Mouse (Mus musculus) kidney, embryonic 14.5 days (tissue): ENCODE data around the gene Foxp4. TPM values are rescaled to one million over a fixed set of nuclear protein-coding genes. Genes with fewer than 3 reads are reported as not detected.
A peak's percentile ranks its signal among the peaks of the same experiment; 100 is the strongest.

Experiments
- ATAC-seq: fragments of 200-750 bp; cut with Nextera tagmentation; 2 replicates; pipeline ENCODE4 v1.8.0; 2017; ENCODE audit warnings: moderate number of reproducible peaks, mild to moderate bottlenecking, moderate TSS enrichment, moderate library complexity; ENCODE audit not compliant: low FRiP score, low TSS enrichment
- H3K27ac ChIP-seq: fragments of 300-500 bp; sonication (generic); 2 replicates; pipeline ENCODE4 v1.5.1; 2014; ENCODE audit warnings: low read depth, mild to moderate bottlenecking, low read length, moderate library complexity, mixed read lengths
- H3K27me3 ChIP-seq: fragments of 300-500 bp; sonication (generic); 2 replicates; pipeline ENCODE4 v1.6.1; 2014; ENCODE audit warnings: mild to moderate bottlenecking, low read length; ENCODE audit not compliant: control insufficient read depth, insufficient read depth
- H3K36me3 ChIP-seq: fragments of 300-500 bp; sonication (generic); 2 replicates; pipeline ENCODE4 v1.6.1; 2014; ENCODE audit warnings: low read length, mixed read lengths; ENCODE audit not compliant: control insufficient read depth, insufficient read depth
- H3K4me1 ChIP-seq: fragments of 300-500 bp; sonication (generic); 2 replicates; pipeline ENCODE4 v1.6.1; 2014; ENCODE audit warnings: low read length, mixed read lengths; ENCODE audit not compliant: control insufficient read depth, insufficient read depth
- H3K4me2 ChIP-seq: fragments of 300-500 bp; sonication (generic); replicated peaks from 2 replicates; pipeline ENCODE4 v1.6.1; 2014; ENCODE audit warnings: low read depth, mild to moderate bottlenecking, low read length
- H3K4me3 ChIP-seq: fragments of 300-500 bp; sonication (generic); 2 replicates; pipeline ENCODE4 v1.5.1; 2014; ENCODE audit warnings: mild to moderate bottlenecking, low read length
- H3K9ac ChIP-seq: fragments of 300-500 bp; sonication (generic); 2 replicates; pipeline ENCODE4 v1.6.1; 2014; ENCODE audit warnings: low read depth, mild to moderate bottlenecking, low read length, moderate library complexity
- H3K9me3 ChIP-seq: fragments of 300-500 bp; sonication (generic); 2 replicates; pipeline ENCODE4 v1.6.1; 2016; ENCODE audit warnings: low read length; ENCODE audit not compliant: control insufficient read depth
- WGBS: fragments of 180-500 bp; shearing (Covaris S2); extraction: QIAGEN DNeasy Blood & Tissue Kit; methylation state at CpG from one replicate; pipeline ENCODE4 v1.1.7; 2014; 5-methylcytosine and 5-hydroxymethylcytosine counted together
- polyA plus RNA-seq: library from polyadenylated mRNA; unstranded; fragments of >200 nt; fragmentation: Nextera tagmentation; extraction: Ambion mirVana; gene quantifications from 2 replicates; pipeline ENCODE4 v1.2.1, GENCODE M21; 2014

Gene Foxp4
- polyA plus RNA-seq, 1 experiment from 2014 or later, result 25.4 TPM

GRCm38 (mm10) chr17:47907366-47907920, 17.0 kb downstream of the Foxp4 start:
- no peak overlapping the region; the same call in 1 of the 2 replicates for H3K4me2 ChIP-seq
- H3K27me3 ChIP-seq, result no peaks in the 10 kb centered on the region
- ATAC-seq, result no peak
- no peaks in the 10 kb centered on the region for H3K9me3 ChIP-seq
- H3K4me3 ChIP-seq, result no peak overlapping the region
- H3K9ac ChIP-seq, result no peak overlapping the region
- no peak overlapping the region for H3K27ac ChIP-seq
- peaks cover 48% of the 10 kb centered on the region for H3K4me1 ChIP-seq
- 39% methylated on average over 9 of the region's 9 CpGs for WGBS
- H3K36me3 ChIP-seq, result peaks cover 18% of the 10 kb centered on the region; the same call in 1 of the 2 replicates

GRCm38 (mm10) chr17:47903846-47904680, 20.4 kb downstream of the Foxp4 start:
- H3K9ac ChIP-seq, result 0 out of 2 replicates have a peak overlapping the region, but pooled peaks have one; percentile 23
- no peaks in the 10 kb centered on the region for H3K27me3 ChIP-seq
- 0 out of 2 replicates have a peak overlapping the region, but pooled peaks have one; percentile 3 for H3K4me3 ChIP-seq
- no peak for ATAC-seq
- WGBS, result 28% methylated on average over 35 of the region's 35 CpGs
- H3K36me3 ChIP-seq, result peaks cover 33% of the 10 kb centered on the region
- peaks cover 48% of the 10 kb centered on the region for H3K4me1 ChIP-seq
- peak overlapping the region; percentile 22; the same call in 1 of the 2 replicates for H3K4me2 ChIP-seq
- H3K9me3 ChIP-seq, result no peaks in the 10 kb centered on the region
- H3K27ac ChIP-seq, result no peak overlapping the region

GRCm38 (mm10) chr17:47901782-47902181, 22.7 kb downstream of the Foxp4 start:
- Histone ChIP-seq H3K27me3 (no peaks in the 10 kb centered on the region), H3K4me2 (no peak overlapping the region), H3K9me3 (no peaks in the 10 kb centered on the region), H3K4me1 (peaks cover 47% of the 10 kb centered on the region), H3K27ac (no peak overlapping the region), H3K4me3 (no peak overlapping the region), H3K36me3 (peaks cover 33% of the 10 kb centered on the region), H3K9ac (no peak overlapping the region)
- no peak for ATAC-seq
- WGBS, result 75% methylated on average over 3 of the region's 3 CpGs

GRCm38 (mm10) chr17:47900716-47901115, 23.7 kb downstream of the Foxp4 start:
- Histone ChIP-seq H3K4me2 (no peak overlapping the region), H3K4me1 (peaks cover 42% of the 10 kb centered on the region), H3K36me3 (peaks cover 36% of the 10 kb centered on the region), H3K4me3 (no peak overlapping the region), H3K9ac (no peak overlapping the region), H3K27me3 (no peaks in the 10 kb centered on the region), H3K9me3 (no peaks in the 10 kb centered on the region), H3K27ac (no peak overlapping the region)
- WGBS, result 33% methylated on average over 5 of the region's 6 CpGs
- no peak for ATAC-seq

GRCm38 (mm10) chr17:47899156-47899555, 25.3 kb downstream of the Foxp4 start:
- no peak overlapping the region for H3K9ac ChIP-seq
- H3K27ac ChIP-seq, result peak overlapping the region; percentile 6; the same call in 1 of the 2 replicates
- WGBS, result 21% methylated on average over 4 of the region's 4 CpGs
- H3K27me3 ChIP-seq, result no peaks in the 10 kb centered on the region
- no peak overlapping the region for H3K4me2 ChIP-seq
- no peak for ATAC-seq
- no peaks in the 10 kb centered on the region for H3K9me3 ChIP-seq
- peaks cover 35% of the 10 kb centered on the region for H3K4me1 ChIP-seq
- peaks cover 39% of the 10 kb centered on the region for H3K36me3 ChIP-seq
- no peak overlapping the region for H3K4me3 ChIP-seq

GRCm38 (mm10) chr17:47897956-47898752, 26.3 kb downstream of the Foxp4 start:
- Histone ChIP-seq H3K4me1 (peaks cover 31% of the 10 kb centered on the region), H3K4me3 (no peak overlapping the region), H3K27me3 (no peaks in the 10 kb centered on the region), H3K9ac (no peak overlapping the region; the same call in 1 of the 2 replicates), H3K9me3 (no peaks in the 10 kb centered on the region), H3K36me3 (peaks cover 36% of the 10 kb centered on the region), H3K27ac (peak overlapping the region; percentile 69; the same call in 1 of the 2 replicates), H3K4me2 (0 out of 2 replicates have a peak overlapping the region, but pooled peaks have one; percentile 6)
- WGBS, result 4% methylated on average over 9 of the region's 9 CpGs
- ATAC-seq, result peak; percentile 94

GRCm38 (mm10) chr17:47889727-47890126, 34.7 kb downstream of the Foxp4 start:
- Histone ChIP-seq H3K4me1 (peaks cover 21% of the 10 kb centered on the region), H3K9me3 (no peaks in the 10 kb centered on the region), H3K4me3 (no peak overlapping the region), H3K27me3 (no peaks in the 10 kb centered on the region), H3K27ac (no peak overlapping the region), H3K9ac (no peak overlapping the region), H3K36me3 (peaks cover 17% of the 10 kb centered on the region; the same call in 1 of the 2 replicates), H3K4me2 (no peak overlapping the region)
- 67% methylated on average over 7 of the region's 7 CpGs for WGBS
- ATAC-seq, result no peak

- Histone ChIP-seq H3K27me3 (no peaks in the 10 kb centered on the region), H3K4me2 (no peak overlapping the region), H3K27ac (no peak overlapping the region), H3K4me3 (no peak overlapping the region), H3K9ac (no peak overlapping the region), H3K4me1 (peaks cover 21% of the 10 kb centered on the region), H3K36me3 (peaks cover 14% of the 10 kb centered on the region; the same call in 1 of the 2 replicates), H3K9me3 (no peaks in the 10 kb centered on the region)
- WGBS, result 75% methylated on average over 19 of the region's 19 CpGs
- ATAC-seq, result no peak
Measured at GRCm38 (mm10) chr17:47889267-47889666, 35.2 kb downstream of the Foxp4 start.
